Mouse (Mus musculus) bone marrow macrophage, adult 2 months (primary cell): ENCODE results near the gene Dpysl5.

Experiments used
- CTCF ChIP-seq: IDR thresholded peaks from 2 replicates; pipeline ENCODE4 v1.5.1; 2012; ENCODE audit warnings: low read depth, mild to moderate bottlenecking, low read length, moderate library complexity
- POLR2A ChIP-seq: IDR thresholded peaks from 2 replicates; pipeline ENCODE4 v1.6.1; 2012; ENCODE audit warnings: mild to moderate bottlenecking, low read depth, low read length, borderline replicate concordance

- TF ChIP-seq CTCF (no peak), POLR2A (no peak)
These were observed 78.7 kb downstream of the Dpysl5 start for GRCm38 (mm10) chr5:30790047-30790446.
